Mouse (Mus musculus): ENCODE results near the gene Dcps. TPM values are rescaled to one million over a fixed set of nuclear protein-coding genes. Genes with fewer than 3 reads are reported as not detected.

Gene Dcps
- polyA plus RNA-seq, 1 experiment from 2014 or later, result 70.9 TPM

DNA sequence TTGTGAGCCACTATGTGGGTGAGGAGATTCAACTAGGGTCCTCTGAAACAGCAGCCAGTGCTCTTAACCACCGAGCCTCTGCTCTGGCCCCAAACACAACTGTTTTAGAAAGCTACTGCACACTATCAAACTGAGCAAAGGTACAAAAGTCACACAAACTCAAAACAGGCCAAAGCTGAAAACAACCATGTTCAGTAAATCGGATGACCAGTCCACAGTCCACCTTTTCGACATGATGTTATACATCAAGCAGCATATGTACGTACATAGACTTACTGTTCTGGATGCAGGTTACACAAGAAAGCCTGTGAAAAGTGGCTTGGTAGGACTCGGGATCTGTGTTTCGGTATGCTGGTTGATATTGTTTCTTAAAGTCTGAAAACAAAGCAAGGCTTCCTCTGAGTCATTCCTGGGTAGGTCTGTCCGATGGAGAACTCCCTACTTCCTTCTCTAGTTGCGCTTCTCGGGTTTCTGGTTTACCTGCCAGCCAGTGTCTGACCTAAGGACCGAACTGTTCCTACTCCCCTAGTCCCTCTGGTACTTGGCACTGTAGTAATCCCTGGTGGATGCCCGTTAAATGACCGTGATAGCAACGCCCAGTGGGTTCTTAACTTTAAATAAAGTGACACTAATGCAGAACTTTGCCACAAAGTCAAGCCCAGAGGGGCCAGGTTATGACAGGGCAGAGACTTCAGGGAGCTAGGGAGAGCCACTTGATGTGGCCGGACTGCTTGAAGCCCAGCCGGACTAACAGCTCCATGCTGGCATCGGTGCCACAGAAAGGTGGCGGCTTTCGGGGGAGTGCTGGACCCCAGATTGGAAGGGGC lies 23.3 kb upstream of the Dcps start:
- Histone ChIP-seq H3K9me3 (no peaks in the 10 kb centered on the region), H3K9ac (peak overlapping the region; percentile 78), H3K27me3 (no peaks in the 10 kb centered on the region), H3K4me3 (peak overlapping the region; percentile 59), H3K4me1 (replicated peaks) (peaks cover 17% of the 10 kb centered on the region), H3K36me3 (peaks cover 5% of the 10 kb centered on the region; the same call in 1 of the 2 replicates), H3K27ac (replicated peaks) (no peak overlapping the region), H3K4me2 (peak overlapping the region; percentile 72)
- 26% methylated on average over 18 of the region's 18 CpGs for WGBS
- ATAC-seq (ENCODE audit: low read depth), result peak; percentile 66

GRCm38 (mm10) chr9:35198351-35198750 lies 22.5 kb upstream of the Dcps start:
- H3K27me3 ChIP-seq, result no peaks in the 10 kb centered on the region
- ATAC-seq (ENCODE audit: low read depth), result no peak
- peaks cover 17% of the 10 kb centered on the region for H3K4me1 ChIP-seq (replicated peaks)
- WGBS, result 73% methylated on average over 10 of the region's 10 CpGs
- H3K36me3 ChIP-seq, result no peaks in the 10 kb centered on the region
- H3K4me2 ChIP-seq, result no peak overlapping the region
- no peaks in the 10 kb centered on the region for H3K9me3 ChIP-seq
- no peak overlapping the region for H3K27ac ChIP-seq (replicated peaks)
- H3K4me3 ChIP-seq, result no peak overlapping the region
- no peak overlapping the region for H3K9ac ChIP-seq

DNA sequence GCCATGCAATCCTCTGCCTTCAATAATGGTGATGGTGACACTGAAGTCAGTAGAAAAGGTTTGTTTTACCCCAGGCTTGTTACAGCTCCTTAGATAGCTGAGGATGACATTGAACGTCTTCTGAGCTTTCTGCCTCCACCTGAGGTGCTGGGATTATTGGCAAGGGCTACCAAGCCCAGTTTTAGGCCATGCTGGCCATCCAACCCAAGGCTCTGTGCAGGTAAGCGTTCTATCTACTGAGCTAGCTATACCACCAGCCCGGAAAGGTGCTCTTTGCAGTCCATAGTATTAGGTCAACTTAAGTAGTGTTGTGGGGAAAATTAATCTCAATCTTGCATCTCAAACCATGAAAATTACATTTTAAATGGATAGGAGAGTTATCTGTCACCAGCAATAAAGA lies 21.8 kb upstream of the Dcps start:
- no peak for ATAC-seq (ENCODE audit: low read depth)
- Histone ChIP-seq H3K4me2 (no peak overlapping the region), H3K4me1 (replicated peaks) (peaks cover 17% of the 10 kb centered on the region), H3K27ac (replicated peaks) (no peak overlapping the region), H3K36me3 (no peaks in the 10 kb centered on the region), H3K9ac (no peak overlapping the region), H3K4me3 (no peak overlapping the region), H3K27me3 (no peaks in the 10 kb centered on the region), H3K9me3 (no peaks in the 10 kb centered on the region)
- WGBS, result 90% methylated on average over 3 of the region's 3 CpGs

DNA sequence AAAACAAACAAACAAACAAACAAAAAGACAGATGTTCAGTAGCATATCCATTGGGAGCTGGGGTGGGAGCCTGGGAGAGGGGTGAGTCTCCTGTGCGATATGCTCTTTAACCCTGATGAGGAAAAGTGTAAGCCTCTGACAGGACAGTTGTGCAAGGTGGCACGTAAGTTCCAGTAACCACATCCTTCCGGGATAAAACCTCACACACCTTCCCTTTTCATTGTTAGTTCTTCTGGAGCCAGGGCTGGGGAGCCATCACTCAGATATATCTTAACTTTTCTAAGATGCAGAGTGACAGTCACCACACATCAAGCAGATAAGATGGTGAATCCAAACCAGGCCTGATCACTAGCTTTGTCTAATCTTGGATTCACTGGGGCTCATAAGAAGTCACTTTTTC lies 18.2 kb upstream of the Dcps start:
- Histone ChIP-seq H3K36me3 (peaks cover 8% of the 10 kb centered on the region; the same call in 1 of the 2 replicates), H3K4me3 (no peak overlapping the region), H3K9ac (no peak overlapping the region), H3K4me1 (replicated peaks) (peaks cover under 1% of the 10 kb centered on the region; the same call in 1 of the 2 replicates), H3K27me3 (no peaks in the 10 kb centered on the region), H3K9me3 (no peaks in the 10 kb centered on the region), H3K4me2 (no peak overlapping the region), H3K27ac (replicated peaks) (no peak overlapping the region)
- WGBS, result 97% methylated on average over 3 of the region's 3 CpGs
- ATAC-seq (ENCODE audit: low read depth), result no peak

DNA sequence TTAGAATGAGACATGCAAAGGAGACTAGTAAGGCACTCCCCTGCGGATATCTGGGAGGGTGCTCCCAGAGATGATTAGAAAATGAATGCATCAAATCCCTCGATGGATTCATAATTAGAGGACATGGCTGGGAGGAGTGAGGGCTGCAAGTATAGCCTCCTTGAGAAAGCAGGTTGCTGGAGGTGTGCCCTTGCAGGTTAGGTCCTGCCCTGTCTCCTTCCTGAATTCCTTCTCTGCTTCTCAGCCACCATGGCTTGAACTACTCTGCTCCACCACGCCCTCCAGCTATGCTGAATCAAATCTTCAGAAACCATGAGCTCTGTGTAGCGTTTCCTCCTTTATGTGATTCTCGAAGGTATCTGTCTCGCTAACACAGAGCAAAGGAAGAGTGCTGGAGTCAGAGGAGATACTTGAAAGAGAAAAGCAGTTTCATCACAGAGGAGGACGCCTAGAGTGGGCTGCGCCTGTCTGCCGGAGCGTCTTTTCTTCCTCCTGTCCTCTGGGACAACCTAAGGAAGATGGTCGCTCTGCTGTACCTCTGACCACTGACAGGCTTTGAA lies 17.2 kb upstream of the Dcps start:
- no peak for ATAC-seq (ENCODE audit: low read depth)
- H3K9me3 ChIP-seq, result no peaks in the 10 kb centered on the region
- no peak overlapping the region for H3K27ac ChIP-seq (replicated peaks)
- H3K4me3 ChIP-seq, result no peak overlapping the region
- H3K36me3 ChIP-seq, result peaks cover 18% of the 10 kb centered on the region; the same call in 1 of the 2 replicates
- no peak overlapping the region for H3K4me2 ChIP-seq
- H3K4me1 ChIP-seq (replicated peaks), result no peaks in the 10 kb centered on the region
- H3K9ac ChIP-seq, result no peak overlapping the region
- WGBS, result 80% methylated on average over 11 of the region's 11 CpGs
- no peaks in the 10 kb centered on the region for H3K27me3 ChIP-seq

DNA sequence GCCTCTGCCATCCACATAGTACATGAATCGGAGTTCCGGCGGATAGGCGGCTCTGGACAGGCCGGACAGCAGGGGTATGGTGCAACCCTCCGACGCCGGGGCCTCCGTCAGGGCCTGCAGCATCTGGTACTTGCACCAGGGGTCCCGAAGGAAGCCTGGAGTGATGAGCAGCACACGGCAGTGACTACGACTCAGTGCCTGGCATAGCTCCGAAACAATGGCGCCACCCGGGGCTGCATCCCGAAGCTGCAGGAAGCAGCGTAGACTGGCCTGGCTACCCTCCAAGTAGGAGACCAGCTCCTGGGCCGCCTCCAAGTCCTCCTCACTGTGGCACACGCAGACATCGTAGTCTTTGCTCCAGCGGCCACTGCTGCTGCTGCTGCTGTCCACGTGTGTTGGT lies 12.8 kb upstream of the Dcps start:
- Histone ChIP-seq H3K27ac (replicated peaks) (no peak overlapping the region), H3K9me3 (no peaks in the 10 kb centered on the region), H3K36me3 (peaks cover 24% of the 10 kb centered on the region; the same call in 1 of the 2 replicates), H3K27me3 (no peaks in the 10 kb centered on the region), H3K9ac (no peak overlapping the region), H3K4me1 (replicated peaks) (no peaks in the 10 kb centered on the region), H3K4me2 (no peak overlapping the region), H3K4me3 (no peak overlapping the region)
- 69% methylated on average over 22 of the region's 22 CpGs for WGBS
- ATAC-seq (ENCODE audit: low read depth), result peak; percentile 57

- H3K4me2 ChIP-seq, result no peak overlapping the region
- H3K4me1 ChIP-seq (replicated peaks), result no peaks in the 10 kb centered on the region
- H3K27me3 ChIP-seq, result no peaks in the 10 kb centered on the region
- H3K4me3 ChIP-seq, result no peak overlapping the region
- H3K9me3 ChIP-seq, result no peaks in the 10 kb centered on the region
- peaks cover 24% of the 10 kb centered on the region; the same call in 1 of the 2 replicates for H3K36me3 ChIP-seq
- H3K9ac ChIP-seq, result no peak overlapping the region
- ATAC-seq (ENCODE audit: low read depth), result no peak
- no peak overlapping the region for H3K27ac ChIP-seq (replicated peaks)
- 87% methylated on average over 10 of the region's 10 CpGs for WGBS
Measured at GRCm38 (mm10) chr9:35187351-35187903, 11.6 kb upstream of the Dcps start.

DNA sequence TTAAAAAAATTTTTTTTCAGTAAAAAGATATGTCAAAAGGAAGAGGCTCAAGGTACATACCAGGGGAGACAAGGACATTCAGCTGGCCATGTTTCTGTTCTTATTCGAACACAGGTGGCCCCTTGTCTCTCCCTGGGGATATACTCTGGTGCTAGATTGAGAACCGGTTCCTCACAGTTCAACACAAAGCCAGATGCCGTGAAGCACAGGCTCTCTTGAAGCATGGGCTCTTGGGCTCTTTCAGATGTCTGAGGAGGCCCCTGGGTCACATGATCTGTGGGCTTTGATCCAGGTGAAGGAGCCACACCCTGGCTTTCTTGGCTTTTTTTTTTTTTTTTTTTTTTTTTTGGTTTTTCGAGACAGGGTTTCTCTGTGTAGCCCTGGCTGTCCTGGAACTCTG lies 10.6 kb upstream of the Dcps start:
- H3K9me3 ChIP-seq, result no peaks in the 10 kb centered on the region
- H3K27ac ChIP-seq (replicated peaks), result no peak overlapping the region
- no peak overlapping the region for H3K9ac ChIP-seq
- WGBS, result 88% methylated on average over 3 of the region's 4 CpGs
- no peaks in the 10 kb centered on the region for H3K4me1 ChIP-seq (replicated peaks)
- no peaks in the 10 kb centered on the region for H3K27me3 ChIP-seq
- no peak for ATAC-seq (ENCODE audit: low read depth)
- peaks cover 24% of the 10 kb centered on the region; the same call in 1 of the 2 replicates for H3K36me3 ChIP-seq
- H3K4me3 ChIP-seq, result no peak overlapping the region
- H3K4me2 ChIP-seq, result no peak overlapping the region

GRCm38 (mm10) chr9:35183359-35183758 lies 7.5 kb upstream of the Dcps start:
- H3K36me3 ChIP-seq, result peaks cover 9% of the 10 kb centered on the region; the same call in 1 of the 2 replicates
- H3K4me3 ChIP-seq, result no peak overlapping the region
- no peaks in the 10 kb centered on the region for H3K9me3 ChIP-seq
- H3K9ac ChIP-seq, result no peak overlapping the region
- no peaks in the 10 kb centered on the region for H3K4me1 ChIP-seq (replicated peaks)
- no peaks in the 10 kb centered on the region for H3K27me3 ChIP-seq
- WGBS, result 72% methylated on average over 5 of the region's 5 CpGs
- H3K27ac ChIP-seq (replicated peaks), result no peak overlapping the region
- ATAC-seq (ENCODE audit: low read depth), result no peak
- no peak overlapping the region for H3K4me2 ChIP-seq

DNA sequence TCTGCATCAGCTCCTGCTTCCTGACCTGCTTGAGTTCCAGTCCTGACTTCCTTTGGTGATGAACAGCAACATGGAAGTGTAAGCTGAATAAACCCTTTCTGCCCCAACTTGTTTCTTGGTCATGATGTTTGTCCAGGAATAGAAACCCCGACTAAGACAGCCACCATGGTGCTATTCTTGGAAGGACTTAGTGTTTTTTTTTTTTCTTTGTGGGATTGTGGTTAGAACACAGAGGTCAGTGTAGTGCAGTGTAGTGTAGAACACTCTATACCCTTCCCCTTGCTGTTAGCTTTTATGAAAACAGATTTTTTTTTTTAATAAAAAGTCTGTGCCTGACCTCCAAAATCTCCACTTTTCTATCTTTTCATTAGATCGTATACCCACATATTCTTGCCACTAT lies 7.0 kb upstream of the Dcps start:
- Histone ChIP-seq H3K27me3 (no peaks in the 10 kb centered on the region), H3K9ac (no peak overlapping the region), H3K4me2 (no peak overlapping the region), H3K36me3 (peaks cover 6% of the 10 kb centered on the region; the same call in 1 of the 2 replicates), H3K27ac (replicated peaks) (no peak overlapping the region), H3K9me3 (no peaks in the 10 kb centered on the region), H3K4me1 (replicated peaks) (no peaks in the 10 kb centered on the region), H3K4me3 (no peak overlapping the region)
- WGBS, result 86% methylated on average over 2 of the region's 2 CpGs
- no peak for ATAC-seq (ENCODE audit: low read depth)

GRCm38 (mm10) chr9:35176124-35176659 lies 331 bp upstream of the Dcps start:
- no peak overlapping the region for H3K27ac ChIP-seq (replicated peaks)
- H3K9me3 ChIP-seq, result no peaks in the 10 kb centered on the region
- peak overlapping the region; percentile 56 for H3K4me3 ChIP-seq
- H3K27me3 ChIP-seq, result no peaks in the 10 kb centered on the region
- 51% methylated on average over 14 of the region's 14 CpGs for WGBS
- H3K9ac ChIP-seq, result 0 out of 2 replicates have a peak overlapping the region, but pooled peaks have one; percentile 39
- peak overlapping the region; percentile 82 for H3K4me2 ChIP-seq
- H3K4me1 ChIP-seq (replicated peaks), result peaks cover 18% of the 10 kb centered on the region
- H3K36me3 ChIP-seq, result no peaks in the 10 kb centered on the region
- ATAC-seq (ENCODE audit: low read depth), result peak; percentile 54

DNA sequence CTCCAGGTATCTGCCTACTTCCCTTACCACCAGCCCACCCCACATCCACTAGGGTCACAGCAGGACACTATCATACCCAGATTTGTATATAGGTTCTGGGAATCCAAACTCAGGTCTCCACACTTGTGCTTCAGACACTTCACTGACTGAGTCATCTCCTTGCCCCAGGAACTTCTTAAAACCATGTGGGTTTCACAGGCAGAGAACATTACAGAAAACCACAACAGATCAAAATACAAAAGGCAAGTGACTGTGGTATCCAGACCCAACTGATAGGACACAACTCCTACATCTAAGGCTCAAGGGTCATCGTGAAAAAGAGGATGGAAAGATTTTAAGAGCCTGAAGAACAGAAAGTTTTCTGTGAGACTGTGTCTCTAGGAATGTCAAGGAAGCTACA lies 2.5 kb downstream of the Dcps start:
- Histone ChIP-seq H3K36me3 (peaks cover 13% of the 10 kb centered on the region; the same call in 1 of the 2 replicates), H3K4me1 (replicated peaks) (peaks cover 18% of the 10 kb centered on the region), H3K9ac (no peak overlapping the region), H3K4me3 (no peak overlapping the region), H3K9me3 (no peaks in the 10 kb centered on the region), H3K4me2 (no peak overlapping the region), H3K27ac (replicated peaks) (no peak overlapping the region), H3K27me3 (no peaks in the 10 kb centered on the region)
- 84% methylated on average over 1 of the region's 1 CpGs for WGBS
- no peak for ATAC-seq (ENCODE audit: low read depth)
